Mouse (Mus musculus) olfactory bulb, adult 2 months (tissue): ENCODE results near the gene Cept1.

Experiments
- CTCF ChIP-seq: fragments of 200-500 bp; IDR thresholded peaks from 2 replicates; pipeline ENCODE4 v1.5.1; 2012; ENCODE audit warnings: low read depth, mild to moderate bottlenecking, low read length, moderate library complexity; ENCODE audit not compliant: insufficient read depth
- POLR2A ChIP-seq: fragments of 200-500 bp; IDR thresholded peaks from 2 replicates; pipeline ENCODE4 v1.6.1; 2012; ENCODE audit warnings: mild to moderate bottlenecking, low read depth, low read length, moderate library complexity; ENCODE audit not compliant: insufficient read depth

- no peak for TF ChIP-seq CTCF
- TF ChIP-seq POLR2A = no peak
Observed at GRCm38 (mm10) chr3:106485810-106486209, 61.8 kb downstream of the Cept1 start.
